Mouse (Mus musculus) heart, adult 2 months (tissue): ENCODE results near the gene Erc2. TPM values are rescaled to one million over a fixed set of nuclear protein-coding genes. Genes with fewer than 3 reads are reported as not detected.

Source experiments
- DNase-seq, 2 experiments: peaks; one replicate each; pipeline ENCODE4 v3.0.0; 2021
- H3K27ac ChIP-seq: fragments of 200-600 bp; 2 replicates; pipeline ENCODE4 v1.8.1; 2022
- H3K27me3 ChIP-seq: fragments of 200-500 bp; 2 replicates; pipeline ENCODE4 v1.6.1; 2012; ENCODE audit warnings: mild to moderate bottlenecking, low read length, inconsistent platforms, mixed read lengths; ENCODE audit not compliant: control insufficient read depth, insufficient read depth
- H3K36me3 ChIP-seq: fragments of 200-500 bp; 2 replicates; pipeline ENCODE4 v1.6.1; 2012; ENCODE audit warnings: low read length, inconsistent platforms; ENCODE audit not compliant: control insufficient read depth, insufficient read depth
- H3K4me1 ChIP-seq: fragments of 200-500 bp; 2 replicates; pipeline ENCODE4 v1.6.1; 2011; ENCODE audit warnings: low read length; ENCODE audit not compliant: control insufficient read depth, insufficient read depth
- H3K4me3 ChIP-seq: fragments of 200-600 bp; 2 replicates; pipeline ENCODE4 v1.8.1; 2022
- H3K79me2 ChIP-seq: fragments of 200-500 bp; replicated peaks from 2 replicates; pipeline ENCODE4 v1.6.1; 2012; ENCODE audit warnings: mild to moderate bottlenecking, inconsistent platforms, low read length, moderate library complexity, mixed read lengths; ENCODE audit not compliant: control insufficient read depth, insufficient read depth
- H3K9ac ChIP-seq: fragments of 200-500 bp; 2 replicates; pipeline ENCODE4 v1.6.1; 2012; ENCODE audit warnings: low read depth, mild to moderate bottlenecking, control low read depth, inconsistent platforms, low read length, mixed read lengths
- CTCF ChIP-seq: fragments of 200-600 bp; IDR thresholded peaks from 2 replicates; pipeline ENCODE4 v1.8.1; 2022; ENCODE audit warnings: antibody characterized with exemption, mild to moderate bottlenecking, moderate library complexity
- EP300 ChIP-seq: fragments of 200-500 bp; IDR thresholded peaks from 2 replicates; pipeline ENCODE4 v1.6.1; 2011; ENCODE audit warnings: low read depth, low read length, control low read depth; ENCODE audit not compliant: insufficient read depth
- POLR2A ChIP-seq: fragments of 200-500 bp; IDR thresholded peaks from 2 replicates; pipeline ENCODE4 v1.6.1; 2011; ENCODE audit warnings: mild to moderate bottlenecking, low read depth, low read length, control low read depth; ENCODE audit not compliant: insufficient read depth
- WGBS: fragments of 180-500 bp; shearing (Covaris S2); methylation state at CpG from one replicate; pipeline ENCODE4 v1.1.7; 2018; 5-methylcytosine and 5-hydroxymethylcytosine counted together
- intact Hi-C: fragments of 180-260 bp; cut with DNase I; formaldehyde crosslinking; loops from one replicate; pipeline ENCODE4 v1.15.1; 2025
- polyA plus RNA-seq: library from polyadenylated mRNA; depleted of rRNA; stranded (reverse); fragments of >200 nt; gene quantifications from 2 replicates; pipeline ENCODE4 v1.2.3, GENCODE M21; 2012
- total RNA-seq, 2 experiments: library from RNA; stranded (reverse); gene quantifications; 2 replicates each; pipeline ENCODE4 v1.2.3; 2021

The Erc2 gene
- total and polyA plus RNA-seq, 3 experiments, result 0.49 to 0.68 (median 0.64) TPM

DNA sequence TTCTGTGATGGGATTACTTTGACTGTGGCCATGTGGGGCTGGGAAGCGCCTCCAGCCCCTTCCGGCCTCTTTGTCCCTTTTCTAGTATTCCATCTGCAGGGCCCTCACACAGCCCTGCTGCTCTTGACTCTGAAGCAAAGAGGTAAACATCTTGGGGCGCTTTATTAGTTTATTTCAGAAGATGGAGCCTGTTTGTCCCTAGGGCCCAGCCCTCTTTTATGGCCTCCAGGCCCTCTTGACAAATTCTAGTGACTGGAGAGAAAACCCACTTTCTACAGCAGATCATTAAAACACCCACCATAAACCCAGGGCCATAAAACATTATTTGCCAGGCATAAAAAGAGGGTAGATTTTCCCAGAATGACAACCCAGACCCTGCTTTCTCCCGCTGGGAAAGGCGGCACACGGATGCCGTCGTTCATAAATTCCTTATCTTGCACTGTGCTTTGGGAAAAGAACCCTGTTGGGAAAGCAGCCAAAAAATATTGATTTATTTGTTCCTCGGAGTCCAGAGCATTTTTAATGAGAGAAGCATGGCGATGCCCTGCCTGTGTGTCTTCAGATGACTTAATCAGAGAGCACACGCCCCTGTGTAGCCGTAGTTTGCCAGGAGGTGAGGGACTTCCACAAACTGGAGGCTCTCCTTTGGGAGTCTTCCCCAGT lies 879.1 kb downstream of the Erc2 start:
- peaks cover 3% of the 10 kb centered on the region for H3K27me3 ChIP-seq
- H3K9ac ChIP-seq, result no peak overlapping the region
- TF ChIP-seq POLR2A (no peak), EP300 (no peak), CTCF (no peak)
- no peak overlapping the region for H3K4me3 ChIP-seq
- intact Hi-C loops, result no loop called here
- WGBS, result 74% methylated on average over 12 of the region's 12 CpGs
- H3K4me1 ChIP-seq, result no peaks in the 10 kb centered on the region; the same call in 1 of the 2 replicates
- no peaks in the 10 kb centered on the region for H3K79me2 ChIP-seq
- H3K27ac ChIP-seq, result no peak overlapping the region
- DNase-seq, result no peak
- H3K36me3 ChIP-seq, result no peaks in the 10 kb centered on the region

GRCm38 (mm10) chr14:28503276-28503675 lies 881.0 kb downstream of the Erc2 start:
- Histone ChIP-seq H3K27ac (no peak overlapping the region), H3K9ac (no peak overlapping the region), H3K27me3 (peaks cover 3% of the 10 kb centered on the region), H3K4me1 (no peaks in the 10 kb centered on the region; the same call in 1 of the 2 replicates), H3K79me2 (no peaks in the 10 kb centered on the region), H3K36me3 (no peaks in the 10 kb centered on the region), H3K4me3 (no peak overlapping the region)
- no peak for DNase-seq
- intact Hi-C loops, result no loop called here
- WGBS, result 88% methylated on average over 2 of the region's 2 CpGs
- TF ChIP-seq CTCF (no peak), POLR2A (no peak), EP300 (no peak)

DNA sequence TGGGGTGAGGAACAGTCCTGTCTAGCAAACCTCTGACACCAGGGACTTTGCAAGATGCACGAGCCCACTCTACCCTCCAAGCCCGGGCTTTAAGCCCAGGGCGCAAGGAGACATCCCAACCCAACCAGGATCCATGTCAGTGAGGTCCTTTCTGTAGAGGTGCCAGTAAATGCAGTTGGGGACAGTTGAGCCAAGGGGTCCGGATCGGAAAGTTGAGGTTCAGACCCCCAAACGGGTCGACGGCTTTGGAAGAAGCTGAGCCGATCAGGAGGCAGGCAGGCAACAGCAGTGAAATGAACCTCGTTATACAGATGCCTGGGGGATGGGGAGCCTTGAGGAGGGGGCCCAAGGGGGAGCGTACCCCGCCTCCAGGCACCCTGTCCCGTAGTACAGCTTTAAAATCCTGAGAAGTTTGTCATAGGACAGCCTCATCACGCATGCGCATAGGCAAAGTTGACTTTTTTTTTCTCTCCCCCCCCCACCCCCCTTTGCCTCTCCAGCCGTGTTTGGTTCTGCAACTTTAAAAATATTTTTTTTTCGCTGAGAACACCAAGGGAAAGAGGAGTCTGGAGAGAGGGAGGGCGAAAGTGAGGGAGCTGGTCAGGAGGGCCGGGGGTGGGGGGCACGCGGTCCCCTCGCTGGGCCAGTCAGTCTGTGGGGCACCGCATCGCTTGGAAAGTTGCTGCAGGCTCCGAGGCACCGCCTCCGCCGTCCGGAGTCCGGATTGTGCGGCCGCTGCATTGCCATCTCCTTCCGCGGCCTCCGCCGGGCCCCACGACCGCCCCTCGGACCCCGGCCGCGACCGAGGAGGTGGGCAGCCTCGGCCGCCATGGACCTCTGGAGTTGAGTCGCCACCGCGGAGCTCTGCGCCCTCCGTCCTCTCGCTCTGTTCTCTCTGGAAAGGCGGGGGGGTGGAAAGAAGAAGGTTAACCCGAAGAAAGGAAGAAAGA lies 882.1 kb downstream of the Erc2 start, which contains the start of gene Wnt5a:
Wnt5a (plus strand) TSS at position 650 of the 950 bp plus-strand sequence.
- peak within 1 kb of the TSS; percentile 60 for H3K4me3 ChIP-seq
- peak; percentile 67 to 69 for DNase-seq
- H3K36me3 ChIP-seq, result no peaks in the 10 kb centered on the region
- peak within 1 kb of the TSS; percentile 73 for H3K27ac ChIP-seq
- WGBS, result 2% methylated on average over 47 of the region's 53 CpGs
- H3K27me3 ChIP-seq, result peaks cover 3% of the 10 kb centered on the region
- peak within 1 kb of the TSS; percentile 72 for H3K9ac ChIP-seq
- H3K4me1 ChIP-seq, result no peaks in the 10 kb centered on the region; the same call in 1 of the 2 replicates
- intact Hi-C loops, result loop anchor here (5.0 kb wide), 4 partner anchors 202 to 588 kb away; no protein-coding TSS in a partner anchor
- no peak for TF ChIP-seq POLR2A
- TF ChIP-seq EP300, result no peak
- no peak for TF ChIP-seq CTCF
- H3K79me2 ChIP-seq, result no peaks in the 10 kb centered on the region

GRCm38 (mm10) chr14:28505051-28505585 lies 882.9 kb downstream of the Erc2 start:
- Histone ChIP-seq H3K79me2 (no peaks in the 10 kb centered on the region), H3K36me3 (no peaks in the 10 kb centered on the region), H3K4me3 (peak overlapping the region; percentile 60), H3K27ac (peak overlapping the region; percentile 73), H3K4me1 (no peaks in the 10 kb centered on the region; the same call in 1 of the 2 replicates), H3K9ac (peak overlapping the region; percentile 68), H3K27me3 (peaks cover 3% of the 10 kb centered on the region)
- peak; percentile 53 to 56 for DNase-seq
- under 1% methylated on average over 22 of the region's 22 CpGs for WGBS
- intact Hi-C loops, result loop anchor here (5.0 kb wide), 4 partner anchors 203 to 587 kb away; no protein-coding TSS in a partner anchor
- TF ChIP-seq EP300, result 0 out of 2 replicates have a peak, but pooled peaks have one; percentile 2
- no peak for TF ChIP-seq POLR2A
- TF ChIP-seq CTCF, result peak; percentile 20; the same call in 1 of the 2 replicates

- intact Hi-C loops, result loop anchor here (2.0 to 5.0 kb wide), 7 partner anchors 203 to 697 kb away; no protein-coding TSS in a partner anchor
- Histone ChIP-seq H3K4me3 (peak overlapping the region; percentile 60), H3K4me1 (no peaks in the 10 kb centered on the region; the same call in 1 of the 2 replicates), H3K27me3 (peaks cover 3% of the 10 kb centered on the region), H3K9ac (peak overlapping the region; percentile 65), H3K79me2 (no peaks in the 10 kb centered on the region), H3K36me3 (no peaks in the 10 kb centered on the region), H3K27ac (peak overlapping the region; percentile 73)
- TF ChIP-seq POLR2A (no peak), EP300 (no peak), CTCF (no peak)
- under 1% methylated on average over 62 of the region's 62 CpGs for WGBS
- DNase-seq, result peak; percentile 59 to 60
Observed at GRCm38 (mm10) chr14:28505586-28506375, 883.6 kb downstream of the Erc2 start.
